Mouse (Mus musculus): ENCODE results near the gene AK157302. TPM values are rescaled to one million over a fixed set of nuclear protein-coding genes. Genes with fewer than 3 reads are reported as not detected.
A peak's percentile ranks its signal among the peaks of the same experiment; 100 is the strongest.
"Not testable (repeated sequence)": the region's sequence is repeated elsewhere in the genome, so short reads cannot be mapped to it uniquely, and the experiment has no call there.

Gene AK157302
- polyA plus RNA-seq (2016; fragmentation: Nextera tagmentation; extraction: Ambion mirVana): 0.17 and 0.54 TPM in 2 replicates

DNA sequence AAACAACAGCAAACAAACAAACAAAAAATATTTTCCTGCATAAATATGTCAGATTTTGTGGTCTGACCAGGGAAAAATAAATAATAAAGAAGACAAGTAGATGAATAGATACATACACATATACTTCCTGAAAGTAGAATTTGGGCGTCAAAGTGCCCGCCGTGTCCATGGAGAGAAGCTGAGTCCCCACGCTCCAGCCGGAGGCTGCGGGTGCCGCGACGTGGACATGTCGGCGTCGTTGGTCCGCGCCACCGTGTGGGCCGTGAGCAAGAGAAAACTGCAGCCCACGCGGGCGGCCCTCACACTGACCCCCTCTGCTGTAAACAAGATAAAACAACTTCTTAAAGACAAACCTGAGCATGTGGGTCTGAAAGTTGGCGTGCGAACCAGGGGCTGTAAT, at the start of gene AK157302:
Gene AK157302, plus strand, starts transcription at position 144 of the 400 bp plus-strand sequence.
- 96% methylated on average over 21 of the region's 21 CpGs for WGBS
- no peak within 1 kb of the TSS for H3K9ac ChIP-seq
- no peak for ATAC-seq (ENCODE audit: low FRiP score)
- H3K4me2 ChIP-seq: no peak within 1 kb of the TSS
- H3K4me3 ChIP-seq (replicated peaks): no peak within 1 kb of the TSS
- no peaks in the 10 kb centered on the region for H3K27me3 ChIP-seq
- H3K36me3 ChIP-seq (replicated peaks): no peaks in the 10 kb centered on the region
- no peak within 1 kb of the TSS for H3K27ac ChIP-seq
- H3K4me1 ChIP-seq: no peaks in the 10 kb centered on the region
- H3K9me3 ChIP-seq: no peaks in the 10 kb centered on the region

DNA sequence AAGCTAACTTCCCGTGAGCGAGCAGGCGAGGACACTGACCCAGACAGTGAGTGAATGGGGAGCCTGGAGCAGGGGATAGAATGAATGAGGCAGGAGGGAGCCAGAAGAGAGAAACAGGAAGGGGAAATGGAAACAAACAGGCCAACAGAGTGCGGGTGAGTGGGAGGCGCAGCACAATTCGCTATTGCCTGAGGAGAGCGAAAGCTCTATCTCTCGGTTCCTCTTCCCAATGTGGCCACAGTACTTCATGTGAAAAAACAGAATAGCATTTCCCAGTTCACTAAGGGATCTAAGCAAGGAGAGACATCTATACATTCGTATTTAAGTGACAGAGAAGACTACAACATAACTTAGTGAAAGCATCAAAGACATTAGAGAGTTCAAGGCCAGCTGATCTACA, 48.2 kb upstream of the AK157302 start:
- H3K4me2 ChIP-seq: no peak overlapping the region
- H3K4me1 ChIP-seq: peaks cover under 1% of the 10 kb centered on the region; the same call in 1 of the 2 replicates
- no peak overlapping the region for H3K27ac ChIP-seq
- peaks cover 60% of the 10 kb centered on the region for H3K36me3 ChIP-seq (replicated peaks)
- no peak for ATAC-seq (ENCODE audit: low FRiP score)
- H3K9ac ChIP-seq: no peak overlapping the region
- WGBS: 91% methylated on average over 9 of the region's 9 CpGs
- H3K27me3 ChIP-seq: no peaks in the 10 kb centered on the region
- no peak overlapping the region for H3K4me3 ChIP-seq (replicated peaks)
- H3K9me3 ChIP-seq: no peaks in the 10 kb centered on the region

DNA sequence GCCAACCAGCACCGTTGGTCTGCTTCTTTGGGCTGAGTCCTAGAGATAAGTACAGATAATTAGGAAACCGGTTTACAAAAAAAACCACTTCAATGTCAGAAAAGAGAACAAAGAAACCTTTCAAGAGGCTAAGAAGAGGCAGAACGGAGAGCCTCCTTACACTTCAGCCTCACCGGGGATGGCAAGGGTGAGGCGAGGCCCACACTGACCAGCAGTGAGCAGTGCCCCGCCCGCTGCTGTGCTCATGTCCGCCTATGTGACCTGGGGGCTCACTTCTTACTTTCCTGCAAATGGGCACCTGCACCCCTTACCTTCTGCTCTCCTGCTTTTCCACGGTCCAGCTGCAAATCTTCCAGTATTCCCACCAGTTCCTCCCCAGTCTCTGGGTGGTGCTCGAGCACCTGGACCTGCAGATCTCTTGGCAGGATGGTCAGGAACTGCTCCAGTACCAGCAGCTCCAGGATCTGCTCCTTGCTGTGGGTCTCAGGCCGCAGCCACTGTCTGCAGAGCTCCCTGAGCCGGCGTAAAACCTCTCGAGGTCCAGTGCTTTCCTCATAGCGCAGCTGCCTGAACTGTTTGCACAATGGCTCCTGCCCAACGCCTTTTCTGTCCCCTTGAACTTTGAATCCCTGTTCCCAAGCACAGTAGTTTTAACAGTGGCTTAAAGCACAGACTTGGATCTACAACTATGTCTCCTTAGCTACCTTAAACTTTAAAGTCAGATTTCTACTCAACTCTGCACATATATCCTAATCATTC, 47.0 kb upstream of the AK157302 start:
- no peaks in the 10 kb centered on the region for H3K27me3 ChIP-seq
- no peak overlapping the region for H3K9ac ChIP-seq
- no peak overlapping the region for H3K27ac ChIP-seq
- no peak for ATAC-seq (ENCODE audit: low FRiP score)
- no peak overlapping the region for H3K4me2 ChIP-seq
- no peaks in the 10 kb centered on the region for H3K9me3 ChIP-seq
- peaks cover 13% of the 10 kb centered on the region for H3K4me1 ChIP-seq
- peaks cover 56% of the 10 kb centered on the region for H3K36me3 ChIP-seq (replicated peaks)
- 84% methylated on average over 16 of the region's 16 CpGs for WGBS
- H3K4me3 ChIP-seq (replicated peaks): no peak overlapping the region

DNA sequence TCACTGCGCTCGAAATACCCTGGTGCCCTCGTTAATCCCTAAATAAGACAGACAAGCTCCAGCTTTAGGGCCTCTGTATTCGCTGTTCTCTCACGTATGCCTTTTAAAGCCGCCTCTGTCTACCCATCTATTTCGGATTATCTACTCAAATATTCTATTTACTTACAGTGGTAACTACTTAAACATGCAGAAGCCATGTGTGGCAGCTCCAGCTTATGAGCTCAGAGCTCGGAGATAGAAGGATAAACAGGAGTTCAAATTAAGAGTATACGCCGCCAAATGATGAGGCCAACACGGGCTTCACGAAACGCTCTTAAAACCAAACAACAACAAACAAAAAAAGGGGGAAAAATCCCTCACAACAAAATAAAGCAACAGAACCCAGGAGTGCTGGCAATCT, 42.0 kb upstream of the AK157302 start:
- peak; percentile 42; the same call in 1 of the 2 replicates for ATAC-seq (ENCODE audit: low FRiP score)
- Histone ChIP-seq H3K36me3 (replicated peaks) (peaks cover 10% of the 10 kb centered on the region), H3K4me1 (peaks cover 14% of the 10 kb centered on the region), H3K4me2 (peak overlapping the region; percentile 79), H3K27ac (peak overlapping the region; percentile 75), H3K4me3 (replicated peaks) (peak overlapping the region; percentile 73), H3K9ac (peak overlapping the region; percentile 76), H3K27me3 (peaks cover 9% of the 10 kb centered on the region; the same call in 1 of the 2 replicates), H3K9me3 (no peaks in the 10 kb centered on the region)
- WGBS: 2% methylated on average over 13 of the region's 13 CpGs

DNA sequence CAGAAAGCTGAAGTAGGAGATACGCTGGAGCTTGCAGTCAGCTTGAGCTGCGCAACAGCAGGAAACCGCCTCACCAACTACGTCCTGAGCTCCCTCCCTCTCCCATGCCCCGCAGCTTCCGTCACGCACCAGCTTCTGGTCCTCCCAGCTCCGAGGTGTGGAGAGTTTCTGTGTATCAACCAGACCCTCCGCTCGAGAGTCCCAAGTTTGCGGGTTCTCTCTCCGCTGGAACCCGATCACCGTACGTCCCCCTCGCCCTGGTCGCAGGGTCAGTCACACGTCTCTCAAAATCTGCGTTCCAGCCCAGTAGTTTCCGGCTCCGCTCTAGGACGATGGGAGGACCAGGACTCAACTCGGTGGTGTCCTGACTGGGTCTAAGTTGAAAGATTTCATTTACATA, 41.6 kb upstream of the AK157302 start, which contains the start of gene Zscan26:
Gene Zscan26, minus strand, starts transcription at position 282 of the 400 bp plus-strand sequence.
- peak; percentile 94 for ATAC-seq (ENCODE audit: low FRiP score)
- H3K9me3 ChIP-seq: no peaks in the 10 kb centered on the region
- WGBS: 0% methylated on average over 23 of the region's 23 CpGs
- H3K9ac ChIP-seq: peak within 1 kb of the TSS; percentile 76
- H3K4me1 ChIP-seq: peaks cover 14% of the 10 kb centered on the region
- peaks cover 9% of the 10 kb centered on the region; the same call in 1 of the 2 replicates for H3K27me3 ChIP-seq
- H3K4me3 ChIP-seq (replicated peaks): peak within 1 kb of the TSS; percentile 73
- H3K4me2 ChIP-seq: peak within 1 kb of the TSS; percentile 79
- peaks cover 7% of the 10 kb centered on the region; the same call in 1 of the 2 replicates for H3K36me3 ChIP-seq (replicated peaks)
- peak within 1 kb of the TSS; percentile 75 for H3K27ac ChIP-seq

DNA sequence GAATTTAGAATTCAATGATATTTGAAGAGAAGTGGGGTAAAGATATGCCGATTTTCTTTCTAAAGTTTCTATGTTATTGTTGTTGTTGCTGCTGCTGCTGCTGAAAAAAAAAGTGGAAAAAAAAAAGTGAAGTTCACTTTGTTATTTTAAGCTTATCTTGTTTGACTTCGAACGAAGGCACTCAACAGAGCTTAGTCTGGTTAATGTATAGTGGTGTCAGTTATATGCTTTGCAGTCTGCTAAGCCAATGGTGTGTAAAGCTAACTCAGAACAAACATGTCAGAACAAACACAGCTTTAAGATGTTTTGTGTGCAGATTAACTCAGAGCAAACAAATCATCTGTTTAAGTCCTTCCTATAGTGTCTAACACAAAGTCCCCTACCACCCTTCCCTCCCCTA, 40.9 kb upstream of the AK157302 start:
- Histone ChIP-seq H3K9ac (no peak overlapping the region), H3K27me3 (peaks cover 9% of the 10 kb centered on the region; the same call in 1 of the 2 replicates), H3K27ac (no peak overlapping the region), H3K4me1 (peaks cover 14% of the 10 kb centered on the region), H3K36me3 (replicated peaks) (peaks cover 2% of the 10 kb centered on the region; the same call in 1 of the 2 replicates), H3K4me2 (no peak overlapping the region), H3K9me3 (no peaks in the 10 kb centered on the region), H3K4me3 (replicated peaks) (no peak overlapping the region)
- ATAC-seq (ENCODE audit: low FRiP score): no peak
- 94% methylated on average over 3 of the region's 3 CpGs for WGBS

DNA sequence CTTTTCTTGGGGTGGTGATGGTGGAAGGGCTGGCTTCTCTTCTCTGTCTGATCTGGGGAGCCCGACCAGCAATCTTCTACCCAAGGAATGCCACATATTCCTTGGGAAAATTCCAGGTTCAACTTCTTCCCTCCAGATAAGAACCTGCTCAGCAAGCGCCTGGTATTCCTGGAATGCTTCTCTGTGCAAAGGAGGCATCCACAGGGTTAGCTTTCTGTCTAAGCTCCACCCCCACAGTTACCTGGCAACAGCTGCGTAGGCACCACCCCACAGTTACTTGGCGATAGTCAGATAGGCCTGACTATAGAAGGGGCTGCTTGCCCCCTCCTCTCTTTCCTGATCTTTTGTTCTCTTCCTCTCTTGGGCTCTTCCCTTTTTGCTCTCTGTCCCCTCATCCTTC, 38.7 kb upstream of the AK157302 start:
- Histone ChIP-seq H3K27ac (no peak overlapping the region), H3K9me3 (no peaks in the 10 kb centered on the region), H3K4me3 (replicated peaks) (no peak overlapping the region), H3K36me3 (replicated peaks) (no peaks in the 10 kb centered on the region), H3K4me1 (peaks cover 14% of the 10 kb centered on the region), H3K4me2 (no peak overlapping the region), H3K9ac (no peak overlapping the region), H3K27me3 (peaks cover 12% of the 10 kb centered on the region; the same call in 1 of the 2 replicates)
- ATAC-seq (ENCODE audit: low FRiP score): no peak
- 22% methylated on average over 4 of the region's 4 CpGs for WGBS

DNA sequence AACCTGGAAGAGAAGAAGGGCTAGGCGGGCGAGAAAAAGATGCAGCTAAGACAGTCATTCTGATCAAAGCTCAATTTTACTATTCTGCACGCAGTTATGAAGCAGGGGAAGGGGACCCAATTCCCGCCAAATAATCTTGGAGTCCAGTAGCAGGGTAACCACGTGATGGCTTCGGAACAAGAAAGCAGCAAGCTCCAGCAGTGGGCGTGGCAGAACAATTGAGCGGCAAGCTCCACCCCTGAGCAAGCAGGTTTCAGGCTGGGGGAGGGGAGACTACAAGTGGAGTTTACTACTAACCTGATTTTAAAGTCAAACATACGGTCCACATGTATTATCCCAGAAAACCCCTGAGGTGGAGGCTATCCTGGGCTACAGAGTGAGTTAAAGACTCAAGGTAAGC, 32.5 kb upstream of the AK157302 start:
- H3K4me1 ChIP-seq; H3K4me3 ChIP-seq (replicated peaks); H3K4me2 ChIP-seq; ATAC-seq (ENCODE audit: low FRiP score); H3K9ac ChIP-seq; H3K36me3 ChIP-seq (replicated peaks); H3K27ac ChIP-seq; H3K27me3 ChIP-seq; H3K9me3 ChIP-seq: not testable (repeated sequence)
- 59% methylated on average over 9 of the region's 9 CpGs for WGBS

DNA sequence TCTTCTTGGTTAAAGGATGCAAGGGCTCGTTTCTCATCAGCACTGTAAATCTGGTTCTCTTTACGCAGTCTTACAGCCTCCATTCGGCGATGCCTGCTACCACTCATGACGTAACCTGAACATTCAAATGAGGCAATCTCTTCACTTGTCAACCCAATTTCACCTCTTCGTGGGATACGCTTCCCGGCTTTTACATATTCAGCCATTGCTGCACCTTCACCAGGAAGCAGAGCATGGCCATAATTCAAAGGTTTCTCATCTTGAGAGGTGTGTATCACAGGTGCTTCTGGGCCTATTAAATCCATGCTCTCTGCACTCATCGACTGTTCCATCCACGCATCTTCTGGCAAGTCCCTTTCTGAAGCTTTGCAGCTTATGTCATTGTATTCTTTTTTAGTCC, 27.7 kb upstream of the AK157302 start:
- H3K36me3 ChIP-seq (replicated peaks): no peaks in the 10 kb centered on the region
- 0 out of 2 replicates have a peak, but pooled peaks cover 3% of the 10 kb centered on the region for H3K4me1 ChIP-seq
- no peaks in the 10 kb centered on the region for H3K9me3 ChIP-seq
- H3K9ac ChIP-seq: no peak overlapping the region
- peaks cover 15% of the 10 kb centered on the region for H3K27me3 ChIP-seq
- WGBS: 87% methylated on average over 10 of the region's 10 CpGs
- H3K4me2 ChIP-seq: no peak overlapping the region
- no peak overlapping the region for H3K4me3 ChIP-seq (replicated peaks)
- no peak overlapping the region for H3K27ac ChIP-seq
- ATAC-seq (ENCODE audit: low FRiP score): no peak

DNA sequence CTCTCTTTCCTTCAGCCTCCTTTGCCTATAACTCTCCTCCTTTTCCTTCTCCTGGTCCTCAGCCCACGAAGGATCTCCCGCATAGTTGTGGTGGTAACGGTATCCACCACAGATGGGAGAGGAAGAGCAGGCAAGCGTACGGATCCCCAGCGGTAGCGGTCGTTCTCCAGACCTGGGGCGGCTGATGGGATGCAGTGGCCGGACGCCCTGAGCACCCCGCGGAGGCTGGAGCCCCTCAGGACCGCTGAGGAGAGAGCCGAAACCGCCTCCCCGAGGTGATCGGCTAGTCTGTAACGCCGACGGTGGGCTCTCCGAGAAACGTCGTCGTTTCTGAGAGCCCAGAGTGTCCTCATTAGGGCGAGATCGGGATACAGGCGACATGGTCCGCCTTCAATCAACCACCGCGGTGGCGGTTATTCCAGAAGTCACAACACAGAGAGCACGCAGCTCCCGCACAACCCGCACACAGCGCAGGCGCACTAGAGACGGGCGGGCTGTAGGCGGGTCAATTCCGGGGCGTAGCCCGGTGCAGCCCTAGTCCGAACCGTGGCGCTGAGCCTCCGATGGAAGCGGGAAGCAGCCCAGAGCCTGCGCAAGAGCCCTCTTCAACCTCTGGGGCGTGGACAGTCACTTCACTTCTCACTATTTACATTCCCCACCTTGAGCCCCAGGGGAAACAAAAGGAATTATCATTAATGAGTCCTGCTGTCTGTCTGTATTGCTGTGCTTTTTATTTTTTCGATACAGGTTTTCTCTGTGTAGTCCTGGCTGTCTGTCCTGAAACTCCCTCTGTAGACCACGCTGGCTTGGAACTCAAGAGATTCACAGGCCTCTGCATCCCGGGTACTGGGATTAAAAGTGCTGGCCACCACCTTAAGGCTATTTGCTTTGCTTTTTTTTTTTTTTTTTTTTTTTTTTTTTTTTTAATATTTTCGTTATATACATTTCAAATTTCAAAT, 26.7 kb upstream of the AK157302 start, which contains the start of gene Nkapl:
Gene Nkapl, minus strand, starts transcription at position 449 of the 959 bp plus-strand sequence.
- H3K27me3 ChIP-seq: peaks cover 15% of the 10 kb centered on the region
- no peaks in the 10 kb centered on the region for H3K9me3 ChIP-seq
- H3K9ac ChIP-seq: peak within 1 kb of the TSS; percentile 65
- peak within 1 kb of the TSS; percentile 43; the same call in 1 of the 2 replicates for H3K27ac ChIP-seq
- no peaks in the 10 kb centered on the region for H3K36me3 ChIP-seq (replicated peaks)
- peak; percentile 99 for ATAC-seq (ENCODE audit: low FRiP score)
- H3K4me1 ChIP-seq: 0 out of 2 replicates have a peak, but pooled peaks cover 3% of the 10 kb centered on the region
- WGBS: 1% methylated on average over 54 of the region's 54 CpGs
- H3K4me3 ChIP-seq (replicated peaks): peak within 1 kb of the TSS; percentile 55
- H3K4me2 ChIP-seq: peak within 1 kb of the TSS; percentile 69

DNA sequence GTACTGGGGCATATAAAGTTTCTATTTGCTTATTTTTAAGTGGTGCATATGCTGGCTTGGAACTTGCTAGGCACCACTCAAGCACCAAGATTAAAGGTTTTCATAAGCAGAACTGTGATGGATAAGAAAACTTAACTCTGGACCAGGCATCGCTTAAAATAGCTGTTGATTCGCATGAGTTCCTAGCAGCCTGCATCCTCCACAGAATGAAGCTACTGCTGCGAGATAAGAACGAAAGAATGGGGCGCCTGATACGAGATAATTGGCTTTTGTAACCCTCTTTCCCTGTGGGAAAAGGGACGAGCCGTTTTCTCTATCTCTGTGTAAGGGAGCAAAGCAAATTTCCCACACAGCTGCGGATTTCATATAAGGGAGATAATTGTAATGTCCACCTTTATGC, 25.9 kb upstream of the AK157302 start:
- Histone ChIP-seq H3K9me3 (no peaks in the 10 kb centered on the region), H3K27ac (no peak overlapping the region), H3K27me3 (peaks cover 15% of the 10 kb centered on the region), H3K4me2 (peak overlapping the region; percentile 69), H3K36me3 (replicated peaks) (no peaks in the 10 kb centered on the region), H3K4me3 (replicated peaks) (no peak overlapping the region), H3K9ac (no peak overlapping the region), H3K4me1 (0 out of 2 replicates have a peak, but pooled peaks cover 3% of the 10 kb centered on the region)
- WGBS: 17% methylated on average over 9 of the region's 9 CpGs
- ATAC-seq (ENCODE audit: low FRiP score): no peak

DNA sequence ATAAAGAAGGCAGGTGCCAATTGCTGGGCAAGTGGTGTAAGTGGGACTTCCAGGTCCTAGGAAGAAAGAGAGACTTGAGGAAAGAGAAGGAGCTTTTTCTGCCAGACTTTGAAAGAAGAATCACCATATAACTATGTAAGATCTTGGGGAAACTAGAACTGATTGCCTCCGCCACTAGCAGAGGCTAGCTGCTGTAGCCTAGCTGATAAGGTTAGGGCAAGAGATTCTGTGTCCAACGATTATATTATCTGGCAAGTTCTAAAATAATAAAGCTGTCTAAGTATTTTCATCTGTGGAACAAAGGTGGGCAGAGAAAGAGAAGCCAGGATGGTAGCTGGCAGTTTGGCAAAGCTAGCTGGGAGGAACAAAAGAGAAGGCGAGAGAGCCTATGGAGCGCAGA, 22.6 kb upstream of the AK157302 start:
- no peaks in the 10 kb centered on the region for H3K9me3 ChIP-seq
- no peak overlapping the region for H3K4me3 ChIP-seq (replicated peaks)
- H3K36me3 ChIP-seq (replicated peaks): no peaks in the 10 kb centered on the region
- H3K4me1 ChIP-seq: 0 out of 2 replicates have a peak, but pooled peaks cover 3% of the 10 kb centered on the region
- no peak overlapping the region for H3K4me2 ChIP-seq
- ATAC-seq (ENCODE audit: low FRiP score): no peak
- peaks cover 11% of the 10 kb centered on the region for H3K27me3 ChIP-seq
- 28% methylated on average over 4 of the region's 4 CpGs for WGBS
- no peak overlapping the region for H3K27ac ChIP-seq
- H3K9ac ChIP-seq: no peak overlapping the region

Measured in forebrain, embryonic 12.5 days (tissue).